Mouse (Mus musculus): ENCODE results near the gene Fgfr2.

GRCm38 (mm10) chr7:131456714-131457113 lies 1666.4 kb downstream of the Fgfr2 start:
- TF ChIP-seq CTCF (conservative IDR thresholded peaks at IDR 0.05; ENCODE audit: low read length) = no peak
- TF ChIP-seq NANOG (IDR thresholded peaks at IDR 0.05; ENCODE audit: borderline replicate concordance, low read length) = no peak
- no peak for TF ChIP-seq POU5F1 (IDR thresholded peaks at IDR 0.05; ENCODE audit: borderline replicate concordance, low read length)

Measured in E14TG2a.4 (cell line).